Mouse (Mus musculus): ENCODE results near the gene 2510002D24Rik. TPM values are rescaled to one million over a fixed set of nuclear protein-coding genes. Genes with fewer than 3 reads are reported as not detected.

The 2510002D24Rik gene
- total RNA-seq (2021), result 10 to 100 TPM; 22.2 to 27.7 TPM
- long read RNA-seq, experiment 1, transcript 2510002D24Rik-201 (3 exons, 1,281 nt), result major isoform, 12 of 25 reads
- long read RNA-seq, experiment 1, transcript 2510002D24Rik-203 (2 exons, 930 nt), result minor isoform, 9 of 25 reads
- long read RNA-seq, experiment 1, partial matches to known transcripts, result 2 of 25 reads
- long read RNA-seq, experiment 1, other reads (novel, unspliced or antisense), result 2 of 25 reads
- long read RNA-seq, experiment 2, transcript 2510002D24Rik-203 (2 exons, 930 nt), result minor isoform, 7 of 37 reads
- long read RNA-seq, experiment 2, transcript 2510002D24Rik-201 (3 exons, 1,281 nt), result major isoform, 28 of 37 reads
- long read RNA-seq, experiment 2, partial matches to known transcripts, result 2 of 37 reads
- long read RNA-seq, experiment 2, other reads (novel, unspliced or antisense), result 0 of 37 reads

DNA sequence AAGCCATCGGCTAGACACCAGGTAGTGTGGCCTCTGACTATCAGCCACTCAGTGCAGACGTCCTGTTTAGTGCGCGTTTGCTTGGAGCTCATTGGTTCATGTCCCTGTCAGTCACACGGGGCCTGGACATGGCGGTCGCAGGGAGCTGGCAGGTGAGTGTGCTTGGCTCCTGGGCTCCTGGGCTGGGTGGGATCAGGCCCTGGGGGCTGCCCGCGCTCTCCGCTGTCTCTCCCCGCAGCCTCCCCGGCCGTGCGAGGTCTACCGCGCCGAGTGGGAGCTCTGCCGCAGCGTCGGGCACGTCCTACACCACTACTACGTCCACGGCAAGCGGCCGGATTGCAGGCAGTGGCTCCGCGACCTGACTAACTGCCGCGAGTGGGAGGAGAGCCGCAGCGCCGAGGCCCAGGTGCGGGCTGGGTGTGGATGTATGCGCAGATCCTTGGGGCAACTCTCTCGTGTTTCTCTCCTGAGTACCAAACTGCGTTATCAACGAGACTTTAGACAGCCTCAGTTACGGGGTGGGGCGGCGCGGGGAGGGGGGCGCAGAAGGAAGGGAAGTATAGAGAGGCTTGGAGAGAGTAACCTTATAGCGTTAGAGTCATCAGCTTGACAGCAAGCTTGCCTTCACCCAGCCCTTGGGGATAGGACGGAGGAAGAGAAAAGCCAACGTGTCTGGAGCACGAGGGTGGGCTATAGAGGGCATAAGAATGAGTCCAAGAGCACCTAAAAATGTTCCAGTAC lies at the start of gene 2510002D24Rik, which contains the start of gene Gm28539:
Gene 2510002D24Rik (plus strand): TSS at position 111 of the 741 bp plus-strand sequence.
Gene Gm28539 (plus strand): TSS at position 117 of the 741 bp plus-strand sequence.
- DNase-seq (ENCODE audit: low spot score in 2 of 2), result peak; percentile 88 to 95

DNA sequence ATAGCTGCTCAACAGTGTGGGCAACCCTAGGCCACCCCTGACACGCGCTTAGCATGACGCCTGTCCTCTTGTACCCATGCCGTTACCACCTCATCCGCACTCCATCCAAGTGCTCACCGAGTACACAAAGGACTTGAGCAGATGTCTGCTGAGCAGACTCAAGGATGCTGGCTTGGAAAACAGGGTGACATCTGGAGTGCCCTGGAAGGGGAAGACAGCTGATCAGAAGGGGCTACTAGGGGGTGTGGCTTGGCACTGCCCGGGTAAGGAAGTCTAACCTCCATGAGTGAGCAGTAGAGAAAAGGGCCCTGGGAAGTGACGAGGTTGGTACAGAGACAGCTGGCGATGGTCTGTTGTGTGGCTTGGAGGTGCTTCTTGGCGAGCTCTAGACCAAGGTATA lies 49.7 kb upstream of the 2510002D24Rik start:
- DNase-seq (ENCODE audit: low spot score in 2 of 2), result no peak

- DNase-seq (ENCODE audit: low spot score in 2 of 2), result no peak
Measured at GRCm38 (mm10) chr16:18788627-18789406, 47.6 kb upstream of the 2510002D24Rik start.

DNA sequence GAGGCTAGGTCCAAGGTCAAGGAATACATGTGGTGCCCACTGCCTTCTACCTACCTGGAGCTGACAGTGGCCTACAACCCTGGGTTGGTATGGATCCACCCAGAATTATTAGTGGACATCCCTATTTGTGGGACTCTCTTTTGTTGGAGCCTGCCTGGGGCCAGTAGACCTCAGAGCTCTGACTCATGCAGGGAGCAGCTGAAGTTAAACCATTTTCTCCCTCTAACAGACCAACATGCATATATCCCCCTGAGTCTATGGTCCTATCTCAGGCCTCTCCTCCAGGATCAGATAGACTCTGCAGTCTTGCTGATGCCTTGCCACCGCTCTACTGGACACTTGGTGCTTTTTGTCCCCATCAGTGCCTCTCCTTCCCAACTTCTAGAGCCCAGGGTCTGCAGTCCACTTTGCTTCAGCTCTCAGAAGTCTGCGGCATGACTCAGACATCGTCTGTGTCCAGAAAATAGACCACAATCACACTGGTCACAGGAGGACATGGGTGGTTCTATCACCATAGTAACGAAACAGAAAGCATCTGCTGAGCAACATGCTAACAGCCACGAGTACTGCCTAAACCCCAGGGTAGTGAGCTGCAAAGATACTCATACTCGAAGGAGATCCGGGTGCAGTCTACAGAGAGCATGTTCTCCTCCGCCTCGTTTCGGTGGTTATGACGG lies 41.0 kb upstream of the 2510002D24Rik start:
- DNase-seq (ENCODE audit: low spot score in 2 of 2), result no peak

DNA sequence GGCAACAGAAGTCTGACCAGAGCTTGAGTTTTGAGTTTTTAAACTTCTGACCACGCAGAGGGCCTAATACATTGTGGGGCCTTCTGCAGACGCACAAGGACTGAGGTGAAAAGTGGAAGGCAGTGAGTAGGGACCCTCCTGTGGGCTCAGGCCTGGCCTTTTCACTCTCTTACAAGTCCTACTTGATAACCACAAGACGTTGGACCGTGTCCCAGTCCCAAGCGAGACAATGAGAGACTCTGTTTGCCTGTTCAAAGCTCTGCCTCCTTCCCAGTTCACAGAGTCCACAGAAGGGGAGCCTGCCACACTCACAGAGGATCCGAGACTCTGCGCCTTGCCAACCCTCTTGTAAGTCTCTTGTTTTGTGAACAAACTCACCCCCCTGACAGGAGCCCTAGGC lies 39.7 kb upstream of the 2510002D24Rik start:
- no peak for DNase-seq (ENCODE audit: low spot score in 2 of 2)

DNA sequence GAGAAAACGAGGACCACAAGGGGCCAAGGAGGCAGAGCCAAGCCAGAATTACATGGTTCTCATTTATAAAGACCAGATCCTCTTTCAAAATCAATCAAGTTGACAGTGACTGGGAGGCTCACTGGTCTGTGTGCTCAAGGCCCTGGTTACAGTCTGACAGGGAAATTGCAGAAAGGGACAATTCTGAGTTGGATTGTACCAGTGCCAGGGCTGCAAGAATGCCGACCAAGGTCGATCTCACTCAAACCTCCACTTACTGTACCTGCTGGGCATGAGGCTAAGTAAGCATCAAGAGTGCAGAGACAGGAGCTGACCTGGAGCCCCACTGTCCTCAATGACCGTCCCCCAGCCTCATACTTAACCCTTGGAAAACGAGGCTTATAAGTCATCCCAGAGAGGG lies 38.2 kb upstream of the 2510002D24Rik start:
- DNase-seq (ENCODE audit: low spot score in 2 of 2), result no peak

DNA sequence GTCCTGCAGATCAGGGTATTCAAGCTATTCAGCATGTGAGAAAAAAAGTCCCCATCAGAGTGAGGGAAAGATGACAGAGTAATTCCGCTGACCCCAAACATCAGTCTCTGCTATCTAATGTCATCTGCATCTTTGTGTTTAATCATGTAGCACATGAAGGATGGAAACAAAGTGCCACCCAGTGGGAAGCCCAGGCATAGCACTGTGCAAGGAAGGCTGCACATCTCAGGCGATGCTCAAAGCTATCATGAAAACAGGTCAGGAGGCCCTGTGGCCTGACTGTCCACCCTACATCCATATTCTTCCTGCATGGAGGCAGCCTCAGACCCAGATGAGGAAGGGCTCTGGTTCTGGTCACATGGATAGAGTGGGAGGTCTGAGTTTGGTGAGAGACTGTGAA lies 37.5 kb upstream of the 2510002D24Rik start:
- peak; percentile 73 to 78 for DNase-seq (ENCODE audit: low spot score in 2 of 2)

GRCm38 (mm10) chr16:18805746-18806145 lies 30.6 kb upstream of the 2510002D24Rik start:
- peak in 1 of 2 experiments; percentile 28 for DNase-seq (ENCODE audit: low spot score in 2 of 2)

DNA sequence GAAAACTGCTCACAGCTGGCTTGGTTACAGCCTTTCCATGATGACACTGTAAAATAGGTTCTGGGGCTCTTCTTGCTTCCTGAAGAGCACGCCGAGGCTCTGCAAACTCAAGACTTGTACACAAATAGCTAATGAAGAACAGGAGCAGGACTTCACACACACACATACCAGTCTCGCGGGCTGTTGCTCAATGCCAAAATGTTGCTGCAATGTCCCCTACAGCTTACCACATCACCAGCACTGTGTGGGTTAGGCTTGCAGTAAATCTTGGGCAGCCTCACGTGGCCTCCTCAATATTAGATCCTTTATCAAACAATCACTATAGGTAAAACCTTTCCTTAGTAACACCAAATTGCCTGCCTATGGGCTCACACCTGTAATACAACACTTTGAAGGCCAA lies 27.4 kb upstream of the 2510002D24Rik start:
- DNase-seq (ENCODE audit: low spot score in 2 of 2), result no peak

DNA sequence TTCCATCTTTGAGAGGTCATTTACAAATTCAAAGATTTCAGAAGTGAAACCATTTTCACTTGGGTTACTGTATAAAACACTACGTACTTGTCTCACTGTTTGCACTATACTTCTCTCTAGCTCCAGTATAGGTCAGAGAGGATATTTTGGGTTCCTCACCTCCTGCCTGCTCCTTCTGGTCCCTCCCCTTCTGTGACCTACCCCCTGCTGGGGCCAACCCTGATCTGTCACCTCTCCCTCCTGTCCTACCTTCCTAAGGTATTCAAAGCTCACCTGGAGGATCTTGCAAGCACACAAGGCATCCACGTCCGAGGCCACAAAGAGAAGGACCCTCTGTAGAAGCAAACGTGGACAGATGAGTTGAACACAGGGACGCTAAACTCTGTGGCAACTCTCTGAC lies 25.3 kb upstream of the 2510002D24Rik start:
- no peak for DNase-seq (ENCODE audit: low spot score in 2 of 2)

- DNase-seq (ENCODE audit: low spot score in 2 of 2), result peak; percentile 86 to 94
Measured at GRCm38 (mm10) chr16:18811468-18812384, 24.7 kb upstream of the 2510002D24Rik start, which contains the start of the genes Ufd1 and Cdc45. Ufd1 (plus strand) TSS chr16:18811779. Cdc45 (minus strand) TSS chr16:18811987.

GRCm38 (mm10) chr16:18812385-18812910 lies 23.9 kb upstream of the 2510002D24Rik start:
- no peak for DNase-seq (ENCODE audit: low spot score in 2 of 2)

- no peak for DNase-seq (ENCODE audit: low spot score in 2 of 2)
Measured at GRCm38 (mm10) chr16:18822356-18822755, 14.0 kb upstream of the 2510002D24Rik start.

DNA sequence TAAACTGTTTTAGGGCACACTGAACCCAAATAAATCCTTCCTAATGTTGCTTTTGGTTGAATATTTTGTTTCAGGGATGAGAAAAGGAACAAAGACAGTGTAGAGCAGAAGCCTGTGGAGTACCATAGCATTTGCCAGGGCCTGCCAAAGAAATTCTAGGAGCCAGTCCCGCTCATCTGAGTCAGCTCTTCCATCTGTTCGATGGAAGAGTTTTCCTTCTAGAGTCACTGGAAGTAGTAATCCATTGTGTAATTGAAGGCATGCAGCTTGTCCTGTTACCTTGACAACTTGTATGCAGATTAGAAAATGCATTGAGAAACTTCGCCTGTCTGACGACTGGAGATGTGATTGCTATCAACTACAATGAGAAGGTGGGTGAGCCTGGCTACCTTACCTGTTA lies 13.5 kb upstream of the 2510002D24Rik start:
- peak in 1 of 2 experiments; percentile 64 for DNase-seq (ENCODE audit: low spot score in 2 of 2)

DNA sequence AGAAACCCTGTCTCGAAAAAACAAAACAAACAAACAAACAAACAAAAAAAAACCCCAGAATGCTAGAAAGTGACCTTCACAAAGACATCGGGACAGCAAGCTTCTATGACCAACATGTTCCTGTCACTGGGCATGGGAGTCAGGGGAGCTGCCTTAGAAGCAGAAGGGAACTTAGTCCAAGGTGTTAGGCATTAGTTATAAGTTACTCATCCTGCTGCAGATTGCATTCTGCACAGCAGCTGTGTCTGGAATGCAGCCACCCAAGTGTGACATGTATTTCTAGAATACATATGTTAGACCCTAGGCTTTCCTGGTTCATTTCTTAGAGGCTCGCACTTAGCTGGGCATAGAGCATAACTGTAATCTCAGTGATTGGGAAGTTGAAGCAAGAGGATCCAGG lies 7.7 kb upstream of the 2510002D24Rik start:
- DNase-seq (ENCODE audit: low spot score in 2 of 2), result no peak

DNA sequence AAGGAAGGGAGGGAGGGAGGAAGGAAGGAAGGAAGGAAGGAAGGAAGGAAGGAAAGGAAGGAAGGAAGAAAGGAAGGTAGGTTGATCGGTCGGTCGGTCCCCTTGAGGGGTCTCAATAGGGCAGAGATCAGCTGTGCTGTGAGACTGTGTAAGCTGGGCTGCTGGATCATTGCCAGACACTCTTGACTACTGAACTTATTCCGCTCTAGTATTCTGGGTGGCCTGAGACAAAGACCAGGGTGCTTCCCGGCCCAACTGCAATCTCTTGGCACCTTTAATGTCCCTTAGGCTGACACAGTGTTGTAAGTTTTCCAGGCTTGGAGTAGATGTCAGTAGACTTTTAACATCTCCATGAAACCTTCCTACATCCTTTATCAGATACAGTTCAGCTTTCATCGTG lies 7.3 kb upstream of the 2510002D24Rik start:
- DNase-seq (ENCODE audit: low spot score in 2 of 2), result no peak

- no peak for DNase-seq (ENCODE audit: low spot score in 2 of 2)
Measured at GRCm38 (mm10) chr16:18833486-18833885, 2.9 kb upstream of the 2510002D24Rik start.

DNA sequence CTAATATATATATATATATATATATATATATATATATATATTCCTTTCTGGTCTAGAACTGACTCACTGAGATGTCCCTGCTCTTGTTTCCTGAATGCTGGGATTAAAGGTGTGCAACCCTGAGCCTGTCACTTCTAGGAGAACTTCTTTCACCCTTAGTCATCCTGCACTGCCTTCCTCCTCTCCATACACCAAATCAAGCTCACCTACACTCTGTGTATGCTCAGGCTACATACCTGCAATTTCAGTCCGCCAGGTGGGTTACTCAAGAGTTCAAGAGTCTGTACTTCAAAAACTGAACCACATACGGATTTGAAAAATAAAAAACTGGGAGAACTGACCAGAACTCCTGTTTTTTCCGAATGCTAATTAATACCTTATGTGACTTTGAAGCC lies 308 bp upstream of the 2510002D24Rik start:
- no peak for DNase-seq (ENCODE audit: low spot score in 2 of 2)

- no peak for DNase-seq (ENCODE audit: low spot score in 2 of 2)
Measured at GRCm38 (mm10) chr16:18838346-18838745, 2.0 kb downstream of the 2510002D24Rik start.

All from layer of hippocampus, postnatal 14 days (tissue).